Mouse (Mus musculus): ENCODE results near the gene 1110008P14Rik.

Gene 1110008P14Rik

DNA sequence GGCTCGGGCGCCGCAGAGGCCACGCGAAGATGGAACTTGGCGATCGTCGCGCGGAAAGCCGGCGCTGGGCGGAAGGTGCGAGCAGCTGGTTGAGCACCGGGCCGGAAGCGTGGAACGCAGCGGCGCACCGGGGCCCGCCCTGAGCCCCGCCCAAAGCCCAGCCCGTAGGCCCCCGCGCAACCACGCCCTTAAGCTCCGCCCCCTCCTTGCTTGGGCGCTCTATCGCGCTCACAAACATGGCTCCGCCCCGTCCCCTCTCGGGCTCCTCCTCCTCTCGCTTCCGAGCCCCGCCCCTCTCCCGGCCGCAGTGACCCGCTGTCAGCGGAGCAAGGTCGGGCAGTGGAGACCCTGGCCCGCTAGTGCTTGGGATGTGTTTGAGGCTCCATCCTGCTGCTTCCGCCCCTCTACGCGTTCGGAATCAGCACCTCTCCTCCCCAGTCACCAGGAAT is at the start of gene 1110008P14Rik:
1110008P14Rik (minus strand) TSS at position 164 of the 449 bp plus-strand sequence.
- DNase-seq (ENCODE audit: low spot score in 2 of 2), result peak; percentile 87 to 92

DNA sequence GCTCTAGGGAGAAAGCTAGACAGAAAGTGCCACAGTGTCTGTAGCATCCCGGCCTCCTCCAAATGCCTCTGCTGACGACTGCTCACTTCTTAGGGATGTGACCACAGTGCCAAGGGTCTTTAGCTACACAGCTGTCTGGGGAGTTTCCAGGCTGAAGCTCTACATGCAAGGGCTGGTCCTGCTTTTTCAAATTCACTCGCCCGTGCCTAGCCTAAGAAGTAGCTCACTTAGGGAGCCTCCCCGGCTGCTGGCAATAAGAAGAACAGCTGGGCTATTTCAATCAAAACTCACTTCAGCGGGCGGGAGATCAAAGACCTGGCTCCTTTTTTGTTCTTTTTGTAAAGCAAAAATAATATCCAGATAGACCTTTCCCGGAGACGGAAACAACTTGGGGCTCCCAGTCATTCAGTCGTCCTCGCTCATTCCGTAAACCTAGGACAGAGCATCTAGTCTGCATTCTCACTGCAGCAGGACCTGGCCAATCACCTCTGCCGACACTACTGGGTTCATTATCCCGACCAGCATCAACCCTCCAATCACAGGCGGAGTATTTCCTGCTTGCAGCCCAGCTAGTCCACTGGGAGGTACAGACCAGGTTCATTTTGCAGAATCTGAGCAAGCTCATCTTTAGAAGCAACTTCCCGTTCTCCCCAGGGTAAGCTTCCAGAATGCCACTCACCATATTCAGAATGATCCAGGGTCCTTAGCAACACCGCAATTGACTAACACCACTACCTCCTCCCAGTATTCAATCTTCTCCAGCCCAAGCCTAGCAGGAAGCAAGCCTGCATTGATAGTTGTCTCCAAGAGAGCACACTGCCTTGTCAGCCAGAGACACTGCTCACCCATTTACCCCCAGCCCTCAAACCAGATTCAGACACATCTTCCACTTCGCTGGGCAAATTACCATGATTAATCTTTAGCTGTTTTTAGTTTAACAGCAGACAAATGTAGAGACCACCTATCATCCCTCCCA is 49.3 kb upstream of the 1110008P14Rik start:
- DNase-seq (ENCODE audit: low spot score in 2 of 2), result peak; percentile 84 to 93

- no peak for DNase-seq (ENCODE audit: low spot score in 2 of 2)
These were observed 47.6 kb upstream of the 1110008P14Rik start for GRCm38 (mm10) chr2:32429215-32429891.

DNA sequence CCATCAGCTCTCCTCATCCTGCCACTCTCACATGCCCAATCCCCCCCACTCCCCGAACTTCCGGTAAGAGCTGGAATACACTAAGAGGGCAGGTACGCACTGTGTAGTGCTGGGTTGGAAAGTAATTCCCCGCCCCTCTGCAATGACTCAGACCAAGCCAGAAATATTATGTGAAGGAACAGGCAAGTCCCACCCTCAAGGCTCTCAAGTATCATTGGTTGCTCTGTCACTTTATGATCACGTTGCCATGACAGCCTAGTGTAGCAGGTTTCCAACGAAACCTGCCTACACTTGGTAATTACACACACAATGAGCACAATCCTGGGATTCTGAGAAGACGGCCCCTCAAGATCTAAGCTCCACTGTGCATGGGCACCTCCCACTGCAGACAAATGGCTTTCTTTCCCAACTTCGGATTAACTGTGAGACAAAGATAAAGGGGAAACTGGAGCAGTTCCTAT is 46.6 kb upstream of the 1110008P14Rik start:
- peak; percentile 64 to 81 for DNase-seq (ENCODE audit: low spot score in 2 of 2)

DNA sequence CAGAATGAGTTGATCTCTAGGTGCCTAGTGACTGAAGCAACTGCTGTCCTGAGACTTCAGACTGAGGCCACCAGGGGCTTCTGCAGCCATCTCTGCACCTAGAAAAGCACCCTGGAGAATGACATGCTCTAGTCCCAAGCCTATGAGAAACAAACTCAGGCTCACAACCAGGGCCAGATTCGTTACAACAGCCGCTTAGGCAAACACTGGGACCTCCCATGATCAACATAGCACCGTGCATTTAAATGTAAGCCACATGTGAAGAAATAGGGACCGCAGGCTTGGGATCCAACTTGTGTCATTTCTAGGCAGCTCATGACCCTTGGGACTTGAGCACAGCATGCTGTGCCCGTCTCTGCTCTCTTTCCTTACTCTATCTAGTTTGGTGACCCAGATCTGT is 46.0 kb upstream of the 1110008P14Rik start:
- DNase-seq (ENCODE audit: low spot score in 2 of 2), result no peak

- no peak for DNase-seq (ENCODE audit: low spot score in 2 of 2)
These were observed 44.4 kb upstream of the 1110008P14Rik start for GRCm38 (mm10) chr2:32426141-32426540.

GRCm38 (mm10) chr2:32425568-32425967 is 43.8 kb upstream of the 1110008P14Rik start:
- peak in 1 of 2 experiments; percentile 63 for DNase-seq (ENCODE audit: low spot score in 2 of 2)

DNA sequence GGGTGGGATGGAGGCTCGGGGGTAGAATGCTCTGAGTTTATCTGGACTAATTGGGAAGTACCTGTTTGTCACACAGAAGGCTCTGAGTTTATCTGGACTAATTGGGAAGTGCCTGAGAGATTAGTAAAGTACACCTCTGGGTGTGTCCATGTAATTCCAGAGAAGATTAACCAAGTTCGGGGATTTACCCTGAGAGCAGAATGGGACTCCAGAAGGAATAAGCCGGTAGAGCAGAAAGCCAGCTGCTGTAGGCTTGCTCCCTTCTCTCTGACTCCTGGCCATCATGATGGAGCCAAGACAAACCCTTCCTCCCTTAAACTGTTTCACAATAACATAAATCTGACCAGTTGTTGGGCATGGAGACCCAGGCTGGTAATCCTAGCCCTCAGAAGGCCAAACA is 43.1 kb upstream of the 1110008P14Rik start:
- DNase-seq (ENCODE audit: low spot score in 2 of 2), result no peak

DNA sequence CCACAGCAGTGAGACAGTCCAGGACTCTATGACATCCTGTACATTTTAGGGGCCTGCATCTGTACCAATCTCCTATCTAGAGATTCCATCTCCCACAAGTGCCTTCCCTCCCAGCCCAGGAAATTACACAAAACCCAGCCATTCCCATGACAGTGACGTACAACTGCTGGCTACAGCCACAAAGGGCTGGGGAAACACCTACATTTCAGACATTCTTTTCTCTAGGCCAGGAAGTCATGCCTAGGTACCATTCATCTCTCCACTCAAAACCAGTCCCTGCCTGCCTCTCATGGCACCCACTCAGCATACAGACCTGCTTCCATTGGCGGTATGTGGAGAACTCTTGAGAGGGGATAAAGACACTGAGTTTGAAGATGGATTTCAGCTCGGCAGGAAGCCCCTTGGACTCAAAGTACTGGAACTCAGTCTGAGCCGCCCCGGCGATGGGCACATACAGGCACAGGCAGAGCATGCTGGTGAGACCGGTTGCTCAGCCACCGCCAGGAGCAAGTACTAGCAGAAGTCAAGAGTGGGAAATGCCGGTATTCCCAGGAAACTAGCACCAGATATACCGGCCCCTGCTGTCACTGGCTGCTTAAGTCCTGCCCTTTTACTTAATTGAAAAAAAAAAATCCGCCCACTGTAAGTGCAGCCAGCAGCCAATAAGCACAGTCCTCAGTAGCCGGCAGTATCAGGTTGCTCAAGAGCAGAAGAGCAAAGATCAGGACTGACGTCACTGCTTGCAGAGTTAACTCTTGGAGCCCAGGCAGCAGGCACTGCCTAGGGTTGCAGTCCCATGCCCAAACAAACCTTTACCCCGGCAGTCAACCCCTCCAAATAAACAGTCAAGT is 42.0 kb upstream of the 1110008P14Rik start:
- peak in 1 of 2 experiments; percentile 33 for DNase-seq (ENCODE audit: low spot score in 2 of 2)

- no peak for DNase-seq (ENCODE audit: low spot score in 2 of 2)
These were observed 40.1 kb upstream of the 1110008P14Rik start for GRCm38 (mm10) chr2:32421851-32422251.

- DNase-seq (ENCODE audit: low spot score in 2 of 2), result no peak
These were observed 38.9 kb upstream of the 1110008P14Rik start for GRCm38 (mm10) chr2:32420647-32421046.

GRCm38 (mm10) chr2:32420066-32420608 is 38.4 kb upstream of the 1110008P14Rik start:
- DNase-seq (ENCODE audit: low spot score in 2 of 2), result no peak

DNA sequence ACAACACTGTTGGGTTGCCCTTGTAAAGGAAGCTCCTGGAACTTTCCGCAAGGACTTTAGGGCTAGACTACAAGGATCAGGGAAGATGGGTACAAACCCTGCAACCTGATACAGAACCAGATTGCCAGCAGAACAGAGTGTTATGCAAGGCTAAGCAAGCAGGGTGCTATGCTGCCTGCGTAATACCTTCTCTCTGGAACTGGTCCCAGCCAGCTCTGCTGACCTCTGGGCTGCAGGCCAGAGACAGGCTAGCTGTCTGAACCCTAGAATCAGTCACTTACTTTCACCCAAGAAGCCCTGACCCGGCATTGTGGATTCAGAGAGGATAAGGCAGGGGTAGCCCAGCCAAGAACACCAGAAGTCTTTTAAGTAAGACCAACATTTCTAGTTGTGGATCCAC is 37.6 kb upstream of the 1110008P14Rik start:
- DNase-seq (ENCODE audit: low spot score in 2 of 2), result no peak

- no peak for DNase-seq (ENCODE audit: low spot score in 2 of 2)
These were observed 36.9 kb upstream of the 1110008P14Rik start for GRCm38 (mm10) chr2:32418430-32419151.

DNA sequence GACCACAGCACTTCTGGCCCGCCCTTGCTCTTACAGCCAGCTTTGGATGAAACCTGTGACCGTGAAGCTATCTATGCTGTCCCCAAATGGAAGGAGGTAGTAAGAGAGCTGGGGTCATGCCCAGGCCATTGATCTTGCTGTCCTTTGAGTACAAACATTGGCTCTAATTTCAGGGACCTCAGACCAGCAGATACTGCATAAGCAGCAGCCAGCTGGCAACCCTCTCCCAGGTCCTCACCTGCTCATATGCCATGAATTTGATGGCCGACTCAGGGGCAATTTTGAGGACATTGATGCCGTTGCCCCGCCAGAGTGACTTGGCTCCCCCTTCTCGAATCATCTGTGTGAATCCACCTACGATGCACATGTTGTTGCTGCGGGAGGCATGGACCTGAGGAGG is 35.7 kb upstream of the 1110008P14Rik start:
- no peak for DNase-seq (ENCODE audit: low spot score in 2 of 2)

GRCm38 (mm10) chr2:32416556-32416955 is 34.8 kb upstream of the 1110008P14Rik start:
- no peak for DNase-seq (ENCODE audit: low spot score in 2 of 2)

DNA sequence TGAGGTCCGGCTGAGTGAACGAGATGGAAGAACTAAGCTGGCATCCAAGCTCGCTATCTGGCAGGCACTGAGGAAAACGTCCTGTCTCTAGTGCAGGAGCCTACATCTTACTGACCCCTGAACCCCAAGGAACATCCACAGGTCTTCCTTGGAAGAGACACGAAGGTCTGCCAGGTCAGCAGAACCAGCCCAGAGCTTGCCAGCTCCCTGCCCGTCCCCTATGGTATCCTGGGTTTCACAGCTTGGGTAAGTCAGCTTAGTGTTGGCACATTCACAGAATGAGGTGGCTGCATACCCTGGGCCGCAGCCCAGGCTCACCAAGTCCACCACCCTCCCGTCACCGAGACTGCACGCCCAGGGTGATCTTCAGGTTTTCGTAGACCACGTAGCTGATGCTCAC is 34.1 kb upstream of the 1110008P14Rik start:
- no peak for DNase-seq (ENCODE audit: low spot score in 2 of 2)

DNA sequence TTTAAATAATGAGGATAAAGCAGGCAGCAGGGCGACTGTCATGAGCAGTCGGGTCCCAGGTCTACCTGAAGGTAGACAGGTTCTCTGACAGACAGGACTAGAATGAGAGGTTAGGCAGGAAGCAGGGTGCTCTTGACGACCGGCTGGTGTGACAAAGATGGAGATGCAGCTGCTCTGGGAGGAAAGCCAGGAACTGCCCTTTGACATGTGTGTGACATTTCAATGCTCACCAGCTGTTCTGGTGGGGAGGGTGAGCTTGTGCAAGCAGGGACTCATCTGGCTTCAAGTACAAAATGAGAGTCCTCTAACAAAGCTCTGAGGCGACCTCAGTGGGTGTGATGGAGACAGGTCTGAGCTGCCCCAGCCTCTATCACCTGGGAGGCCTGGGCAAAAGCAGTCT is 32.2 kb upstream of the 1110008P14Rik start:
- DNase-seq (ENCODE audit: low spot score in 2 of 2), result no peak

- DNase-seq (ENCODE audit: low spot score in 2 of 2), result no peak
These were observed 31.2 kb upstream of the 1110008P14Rik start for GRCm38 (mm10) chr2:32412742-32413531.

DNA sequence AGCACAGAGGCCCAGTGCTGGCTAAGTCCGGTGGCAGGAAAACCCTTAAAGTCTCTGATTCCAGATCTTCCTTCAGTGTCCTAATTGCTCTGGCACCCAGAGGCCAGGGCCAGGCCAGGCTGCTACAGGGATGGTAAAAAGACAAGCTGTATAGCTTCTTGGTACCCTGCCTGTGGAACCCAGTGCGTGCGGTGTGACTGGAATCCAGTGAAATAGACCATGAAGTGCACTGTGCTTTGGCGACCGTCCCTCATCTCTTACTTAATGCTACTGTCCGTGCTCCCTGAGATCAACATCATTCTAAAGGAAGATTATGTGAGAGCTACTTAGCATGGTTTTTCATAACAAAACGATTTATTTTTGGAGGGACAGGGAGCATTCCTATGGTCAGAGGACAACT is 29.7 kb upstream of the 1110008P14Rik start:
- DNase-seq (ENCODE audit: low spot score in 2 of 2), result no peak
